ENCODE assay signal across 8 mouse cellular contexts in the genomic region with DNA sequence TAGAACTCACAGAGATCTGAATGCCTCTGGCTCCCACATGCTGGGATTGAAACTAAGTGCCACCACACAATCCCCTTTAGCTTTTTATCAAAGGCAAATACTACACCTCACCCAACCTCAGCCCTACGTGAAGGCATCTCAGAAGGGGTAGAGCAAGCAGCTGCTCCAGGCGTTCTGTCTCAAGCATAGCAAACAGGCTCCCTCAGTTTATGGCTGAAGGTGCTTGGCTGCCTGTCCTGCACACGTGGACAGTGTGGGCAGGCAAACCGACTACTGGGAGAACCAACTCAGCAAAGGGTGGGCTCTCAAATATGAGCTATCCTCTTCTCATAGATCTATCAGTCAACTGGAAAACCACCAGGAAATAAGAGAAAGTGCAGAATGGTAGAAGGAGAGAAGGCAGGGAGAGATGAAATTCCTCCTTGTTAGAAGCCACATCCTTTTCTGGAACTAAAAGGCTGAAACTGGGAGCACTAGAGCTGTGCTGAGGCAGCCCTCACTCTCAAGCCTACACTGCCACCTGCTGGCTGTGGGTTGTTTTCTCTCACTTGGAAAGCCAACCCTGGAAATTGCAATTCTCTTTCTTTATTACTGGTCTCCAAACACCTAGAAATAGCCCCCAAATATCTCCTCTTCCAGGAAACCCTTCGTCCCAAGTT. TPM values are rescaled to one million over a fixed set of nuclear protein-coding genes. Genes with fewer than 3 reads are reported as not detected.
A peak's percentile ranks its signal among the peaks of the same experiment; 100 is the strongest.
DNase-seq lines count a peak whose midpoint lies in the region; ATAC-seq and TF ChIP-seq lines count a peak whose summit lies in the region.

No protein-coding gene starts in this region.

- H3K9me3 ChIP-seq in midbrain, embryonic 11.5 days (ENCODE audit: control insufficient read depth, low read length) = no peaks in the 10 kb centered on the region

- H3K4me3 ChIP-seq in thymus, adult 2 months (ENCODE audit: control insufficient read depth, insufficient read depth, low read length) = no peak overlapping the region
- no peak overlapping the region for H3K4me3 ChIP-seq in cerebellum, adult 2 months (replicated peaks; ENCODE audit: insufficient read depth, low read depth, low read length)
- no peak overlapping the region for H3K4me3 ChIP-seq in midbrain, embryonic 11.5 days (ENCODE audit: low read depth, low read length)

- no peaks in the 10 kb centered on the region for H3K27me3 ChIP-seq in thymus, adult 2 months (ENCODE audit: control insufficient read depth, insufficient read depth, low read length)
- H3K27me3 ChIP-seq in cerebellum, adult 2 months (ENCODE audit: control insufficient read depth, insufficient read depth, low read length) = no peaks in the 10 kb centered on the region
- no peaks in the 10 kb centered on the region for H3K27me3 ChIP-seq in midbrain, embryonic 11.5 days (ENCODE audit: control insufficient read depth, insufficient read depth, low read length)

- no peak overlapping the region for H3K4me2 ChIP-seq in midbrain, embryonic 11.5 days

- no peaks in the 10 kb centered on the region for H3K4me1 ChIP-seq in thymus, adult 2 months (replicated peaks; ENCODE audit: control insufficient read depth, insufficient read depth, low read length)
- H3K4me1 ChIP-seq in cerebellum, adult 2 months (ENCODE audit: control insufficient read depth, insufficient read depth, low read length) = no peaks in the 10 kb centered on the region
- no peaks in the 10 kb centered on the region for H3K4me1 ChIP-seq in midbrain, embryonic 11.5 days (ENCODE audit: control insufficient read depth, insufficient read depth, low read length)

- peak; percentile 59 for DNase-seq in thymus, adult 2 months
- DNase-seq in thymus, adult 18-20 months = no peak
- peak; percentile 42 to 59 for DNase-seq in cerebellum, adult 2 months
- DNase-seq in forelimb bud, embryonic 11.5 days (ENCODE audit: low read depth, low spot score) = peak; percentile 65
- DNase-seq in induced T-regulatory cell, adult 2 months (ENCODE audit: low read depth) = peak; percentile 59
- DNase-seq in left cerebral cortex, adult 8-10 months (ENCODE audit: low spot score in 2 of 2) = peak; percentile 40 to 75
- DNase-seq in midbrain, embryonic 11.5 days (ENCODE audit: low spot score, missing footprints) = peak; percentile 98
- peak; percentile 26 to 76 for DNase-seq in spleen, postnatal 4 days (ENCODE audit: low spot score in 2 of 2)

- TF ChIP-seq POLR2A in thymus, adult 2 months (IDR thresholded peaks at IDR 0.05; ENCODE audit: control insufficient read depth, extremely low read depth, insufficient read depth, low read length, poor library complexity) = no peak
- TF ChIP-seq POLR2A in cerebellum, adult 2 months (IDR thresholded peaks at IDR 0.05; ENCODE audit: borderline replicate concordance, insufficient read depth, low read length) = no peak

- WGBS in thymus, adult 2 months = 82% methylated on average over 5 of the region's 5 CpGs
- WGBS in cerebellum, adult 2 months = 61% methylated on average over 5 of the region's 5 CpGs
- WGBS in midbrain, embryonic 11.5 days = 70% methylated on average over 5 of the region's 5 CpGs

- H3K36me3 ChIP-seq in thymus, adult 2 months (ENCODE audit: control insufficient read depth, insufficient read depth, low read length) = peaks cover 20% of the 10 kb centered on the region
- no peaks in the 10 kb centered on the region for H3K36me3 ChIP-seq in midbrain, embryonic 11.5 days (ENCODE audit: control insufficient read depth, insufficient read depth, low read length)

- ATAC-seq in midbrain, embryonic 11.5 days (ENCODE audit: low FRiP score) = peak; percentile 69; the same call in 1 of the 2 replicates

- H3K9ac ChIP-seq in midbrain, embryonic 11.5 days (ENCODE audit: low read length) = no peak overlapping the region

- no peak for TF ChIP-seq CTCF in thymus, adult 2 months (IDR thresholded peaks at IDR 0.05; ENCODE audit: borderline replicate concordance, control insufficient read depth, extremely low read depth, insufficient read depth, low read length, poor library complexity)
- peak; percentile 74 for TF ChIP-seq CTCF in cerebellum, adult 2 months (IDR thresholded peaks at IDR 0.05; ENCODE audit: borderline replicate concordance, insufficient read depth, low read depth, low read length)

- H3K27ac ChIP-seq in thymus, adult 2 months (ENCODE audit: control insufficient read depth, insufficient read depth, low read length) = no peak overlapping the region
- H3K27ac ChIP-seq in cerebellum, adult 2 months (ENCODE audit: insufficient read depth, low read length) = no peak overlapping the region
- H3K27ac ChIP-seq in midbrain, embryonic 11.5 days (ENCODE audit: low read depth, low read length) = no peak overlapping the region

RNA-seq across cellular contexts. Expression of a gene that starts 38.1 kb away (rescaled TPM):
- 0.11 and 0.48 TPM in 2 replicates for polyA plus RNA-seq in thymus, adult 2 months (2012; rRNA removed)
- polyA plus RNA-seq in cerebellum, adult 2 months (2012; rRNA removed) = not detected in 2 replicates
- total RNA-seq in left cerebral cortex, adult 8-10 months (2022) = 1 to 10 TPM; 1.3 to 2.4 (median 1.5) TPM
- not detected in 2 replicates for polyA plus RNA-seq in midbrain, embryonic 11.5 days (2014; fragmentation: Nextera tagmentation; extraction: Ambion mirVana)

RNA-seq across cellular contexts. Expression of a gene that starts 46.4 kb away (rescaled TPM):
- polyA plus RNA-seq in thymus, adult 2 months (2012; rRNA removed) = 133 and 136 TPM in 2 replicates
- polyA plus RNA-seq in cerebellum, adult 2 months (2012; rRNA removed) = 20.1 and 23.2 TPM in 2 replicates
- total RNA-seq in left cerebral cortex, adult 8-10 months (2022) = 10 to 100 TPM; 20.7 to 25.3 (median 21.6) TPM
- polyA plus RNA-seq in midbrain, embryonic 11.5 days (2014; fragmentation: Nextera tagmentation; extraction: Ambion mirVana) = 76.7 and 84.2 TPM in 2 replicates

Comparison
In these comparisons a context has a peak if more than half of its experiments do, and no peak if none do; other contexts are left out.
1. DNase-seq: peak in thymus, adult 2 months (single experiment), cerebellum, adult 2 months (2 of 2), forelimb bud, embryonic 11.5 days (single experiment), induced T-regulatory cell, adult 2 months (single experiment), left cerebral cortex, adult 8-10 months (2 of 2), midbrain, embryonic 11.5 days (single experiment) and spleen, postnatal 4 days (2 of 2); none in thymus, adult 18-20 months (0 of 2).